Mouse (Mus musculus) MEL (cell line): Measurements from ENCODE around the gene Prss12. TPM values are rescaled to one million over a fixed set of nuclear protein-coding genes. Genes with fewer than 3 reads are reported as not detected.

Experiments used
- DNase-seq: peaks from one replicate; pipeline ENCODE4 v3.0.0; 2011; ENCODE audit warnings: low read depth, low spot score
- H3K27ac ChIP-seq: 2 replicates; pipeline ENCODE4 v1.5.1; 2012; ENCODE audit warnings: low read depth, mild to moderate bottlenecking, control low read depth, low read length, moderate library complexity; ENCODE audit not compliant: control insufficient read depth
- H3K27me3 ChIP-seq, 2 experiments: fragments of 150-350 bp in 1 of 2; sonication (generic) in 1 of 2; 2 replicates each; pipeline ENCODE4 v1.6.1; 2012; ENCODE audit warnings: low read length in 2 of 2, mild to moderate bottlenecking in 2 of 2, improper control_type of control experiment in 1 of 2, moderate library complexity in 1 of 2; ENCODE audit not compliant: insufficient read depth in 2 of 2, control insufficient read depth in 1 of 2
- H3K36me3 ChIP-seq, 2 experiments: 2 replicates each; pipeline ENCODE4 v1.6.1; 2012 to 2014; ENCODE audit warnings: low read length in 2 of 2, improper control_type of control experiment in 1 of 2, inconsistent platforms in 1 of 2, mild to moderate bottlenecking in 1 of 2; ENCODE audit not compliant: insufficient read depth in 2 of 2, control insufficient read depth in 1 of 2
- H3K4me1 ChIP-seq, 2 experiments: fragments of 150-350 bp in 1 of 2; sonication (generic) in 1 of 2; 2 replicates each; pipeline ENCODE4 v1.6.1; 2012; ENCODE audit warnings: low read length in 2 of 2, improper control_type of control experiment in 1 of 2, mild to moderate bottlenecking in 1 of 2; ENCODE audit not compliant: insufficient read depth in 2 of 2, control insufficient read depth in 1 of 2
- H3K4me3 ChIP-seq, 2 experiments: fragments of 150-350 bp in 1 of 2; sonication (generic) in 1 of 2; 2 replicates each; pipeline ENCODE4 v1.5.1; 2012; ENCODE audit warnings: low read depth in 2 of 2, low read length in 2 of 2, mild to moderate bottlenecking in 2 of 2, moderate library complexity in 2 of 2, control low read depth in 1 of 2, improper control_type of control experiment in 1 of 2; ENCODE audit not compliant: control insufficient read depth in 1 of 2, insufficient read depth in 1 of 2
- H3K79me2 ChIP-seq: 2 replicates; pipeline ENCODE4 v1.6.1; 2012; ENCODE audit warnings: mild to moderate bottlenecking, low read length, moderate library complexity; ENCODE audit not compliant: control insufficient read depth, poor library complexity, insufficient read depth
- H3K9ac ChIP-seq: 2 replicates; pipeline ENCODE4 v1.6.1; 2012; ENCODE audit warnings: low read depth, mild to moderate bottlenecking, control low read depth, low read length, moderate library complexity; ENCODE audit not compliant: control insufficient read depth, poor library complexity, severe bottlenecking
- H3K9me3 ChIP-seq: fragments of 150-350 bp; sonication (generic); replicated peaks from 2 replicates; pipeline ENCODE4 v1.6.1; 2012; ENCODE audit warnings: mild to moderate bottlenecking, low read length, improper control_type of control experiment, moderate library complexity; ENCODE audit not compliant: insufficient read depth
- BHLHE40 ChIP-seq: IDR thresholded peaks from 2 replicates; pipeline ENCODE4 v1.6.1; 2012; ENCODE audit warnings: low read depth, mild to moderate bottlenecking, inconsistent platforms, low read length, improper control_type of control experiment, borderline replicate concordance
- CHD1 ChIP-seq: IDR thresholded peaks from 2 replicates; pipeline ENCODE4 v1.6.1; 2012; ENCODE audit warnings: low read depth, mild to moderate bottlenecking, inconsistent platforms, low read length, improper control_type of control experiment
- CHD2 ChIP-seq: IDR thresholded peaks from 2 replicates; pipeline ENCODE4 v1.6.1; 2011; ENCODE audit warnings: low read length, improper control_type of control experiment
- CTCF ChIP-seq, 3 experiments: IDR thresholded peaks in 2 of 3; conservative IDR thresholded peaks in 1 of 3; 2 replicates each; pipeline ENCODE4 v1.5.1; 2011 to 2012; ENCODE audit warnings: low read length in 3 of 3, low read depth in 2 of 3, mild to moderate bottlenecking in 2 of 3, improper control_type of control experiment in 1 of 3, inconsistent platforms in 1 of 3, mixed read lengths in 1 of 3, moderate library complexity in 1 of 3; ENCODE audit not compliant: control insufficient read depth in 1 of 3, insufficient read depth in 1 of 3, poor library complexity in 1 of 3, severe bottlenecking in 1 of 3
- ELF1 ChIP-seq: IDR thresholded peaks from 2 replicates; pipeline ENCODE4 v1.6.1; 2014; ENCODE audit warnings: low read depth, mild to moderate bottlenecking, inconsistent platforms, low read length, improper control_type of control experiment, moderate library complexity
- EP300 ChIP-seq, 2 experiments: IDR thresholded peaks; 2 replicates each; pipeline ENCODE4 v1.6.1; 2011; ENCODE audit warnings: improper control_type of control experiment in 2 of 2, low read length in 2 of 2, low read depth in 1 of 2, mild to moderate bottlenecking in 1 of 2
- GABPA ChIP-seq: IDR thresholded peaks from 2 replicates; pipeline ENCODE4 v1.6.1; 2012; ENCODE audit warnings: low read depth, mild to moderate bottlenecking, inconsistent platforms, low read length, improper control_type of control experiment, moderate library complexity
- GATA1 ChIP-seq: IDR thresholded peaks from 2 replicates; pipeline ENCODE4 v1.6.1; 2011; ENCODE audit warnings: low read depth, low read length, improper control_type of control experiment
- KAT2A ChIP-seq: conservative IDR thresholded peaks from 2 replicates; pipeline ENCODE4 v1.6.1; 2012; ENCODE audit warnings: low read depth, low read length, improper control_type of control experiment, inconsistent platforms
- MAFK ChIP-seq: IDR thresholded peaks from 2 replicates; pipeline ENCODE4 v1.6.1; 2011; ENCODE audit warnings: low read depth, mild to moderate bottlenecking, low read length, improper control_type of control experiment, borderline replicate concordance
- MEF2A ChIP-seq: IDR thresholded peaks from 2 replicates; pipeline ENCODE4 v1.6.1; 2014; ENCODE audit warnings: low read depth, mild to moderate bottlenecking, inconsistent platforms, low read length, improper control_type of control experiment; ENCODE audit not compliant: poor library complexity, insufficient replicate concordance, severe bottlenecking; ENCODE audit errors: extremely low read depth
- MXI1 ChIP-seq: IDR thresholded peaks from 2 replicates; pipeline ENCODE4 v1.6.1; 2011; ENCODE audit warnings: mild to moderate bottlenecking, low read depth, low read length, improper control_type of control experiment
- MYB ChIP-seq: IDR thresholded peaks from 2 replicates; pipeline ENCODE4 v1.6.1; 2011; ENCODE audit warnings: mild to moderate bottlenecking, low read depth, low read length, improper control_type of control experiment
- NELFE ChIP-seq: IDR thresholded peaks from 2 replicates; pipeline ENCODE4 v1.6.1; 2011; ENCODE audit warnings: low read depth, low read length, improper control_type of control experiment
- NRF1 ChIP-seq: IDR thresholded peaks from 2 replicates; pipeline ENCODE4 v1.6.1; 2014; ENCODE audit warnings: low read depth, mild to moderate bottlenecking, inconsistent platforms, low read length, improper control_type of control experiment, moderate library complexity; ENCODE audit not compliant: poor library complexity, insufficient read depth, severe bottlenecking
- POLR2AphosphoS5 ChIP-seq: IDR thresholded peaks from 2 replicates; pipeline ENCODE4 v1.6.1; 2012; ENCODE audit warnings: low read depth, borderline replicate concordance, mild to moderate bottlenecking, inconsistent platforms, low read length, moderate library complexity, mixed read lengths
- RCOR1 ChIP-seq: IDR thresholded peaks from 2 replicates; pipeline ENCODE4 v1.6.1; 2012; ENCODE audit warnings: low read depth, mild to moderate bottlenecking, inconsistent platforms, low read length, improper control_type of control experiment
- SIN3A ChIP-seq: IDR thresholded peaks from 2 replicates; pipeline ENCODE4 v1.6.1; 2012; ENCODE audit warnings: low read length, improper control_type of control experiment, inconsistent platforms
- TCF12 ChIP-seq: IDR thresholded peaks from 2 replicates; pipeline ENCODE4 v1.6.1; 2014; ENCODE audit warnings: low read depth, mild to moderate bottlenecking, inconsistent platforms, low read length, improper control_type of control experiment, moderate library complexity
- USF1 ChIP-seq: IDR thresholded peaks from 2 replicates; pipeline ENCODE4 v1.6.1; 2014; ENCODE audit warnings: low read depth, mild to moderate bottlenecking, inconsistent platforms, low read length, improper control_type of control experiment, moderate library complexity
- USF2 ChIP-seq, 2 experiments: IDR thresholded peaks; 2 replicates each; pipeline ENCODE4 v1.6.1; 2011 to 2012; ENCODE audit warnings: improper control_type of control experiment in 2 of 2, low read length in 2 of 2, borderline replicate concordance in 1 of 2, inconsistent platforms in 1 of 2, low read depth in 1 of 2, mild to moderate bottlenecking in 1 of 2; ENCODE audit not compliant: insufficient read depth in 1 of 2
- ZC3H11A ChIP-seq: IDR thresholded peaks from 2 replicates; pipeline ENCODE4 v1.6.1; 2012; ENCODE audit warnings: low read depth, mild to moderate bottlenecking, inconsistent platforms, low read length, improper control_type of control experiment
- ZKSCAN1 ChIP-seq: IDR thresholded peaks from 2 replicates; pipeline ENCODE4 v1.6.1; 2012; ENCODE audit warnings: low read depth, mild to moderate bottlenecking, inconsistent platforms, low read length, improper control_type of control experiment, moderate library complexity
- ZMIZ1 ChIP-seq: IDR thresholded peaks from 2 replicates; pipeline ENCODE4 v1.6.1; 2012; ENCODE audit warnings: low read depth, mild to moderate bottlenecking, inconsistent platforms, low read length, improper control_type of control experiment, moderate library complexity
- polyA plus RNA-seq, 2 experiments: library from polyadenylated mRNA; stranded (reverse) in 1 of 2; unstranded in 1 of 2; fragments of >175 nt in 1 of 2; fragments of >200 nt in 1 of 2; gene quantifications; 2 replicates each; pipeline versions ENCODE4 v1.2.1 to v1.2.4; 2012; ENCODE audit warnings: low replicate concordance in 2 of 2, low read depth in 1 of 2; ENCODE audit not compliant: insufficient read length in 2 of 2, insufficient read depth in 1 of 2, missing spikeins in 1 of 2
- total RNA-seq: library from RNA; depleted of rRNA; stranded (reverse); fragments of 300-350 nt; gene quantifications from 2 replicates; pipeline ENCODE4 v1.2.3, GENCODE M21; 2012

Gene Prss12
- total and polyA plus RNA-seq, 3 experiments: 0.23 TPM; not detected in 2

DNA sequence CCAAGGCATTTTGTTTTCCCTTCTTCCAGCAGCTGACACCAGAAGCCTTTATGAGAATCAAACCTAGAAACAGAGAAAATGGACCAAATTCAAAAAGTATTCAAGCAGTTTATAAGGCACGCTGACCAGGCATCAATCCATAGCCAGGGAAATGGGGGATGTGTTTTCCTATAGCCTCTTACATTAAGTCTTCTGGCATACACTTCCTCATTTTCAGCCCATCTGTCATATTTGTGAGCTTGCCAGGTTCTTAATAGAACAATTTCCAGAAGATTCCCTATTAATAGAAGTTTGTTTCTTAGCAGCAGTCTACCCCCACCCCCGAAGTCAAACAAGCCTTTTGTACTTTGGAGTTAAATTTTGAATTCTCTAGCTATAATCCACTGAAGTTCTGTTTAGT, 84.4 kb downstream of the Prss12 start:
- Histone ChIP-seq H3K9ac (no peak overlapping the region), H3K36me3 (no peaks in the 10 kb centered on the region), H3K9me3 (no peaks in the 10 kb centered on the region), H3K4me1 (no peaks in the 10 kb centered on the region), H3K27ac (no peak overlapping the region), H3K79me2 (no peaks in the 10 kb centered on the region), H3K27me3 (peaks cover 0 to 1% of the 10 kb centered on the region in 2 experiments; a peak in 1 of 4 replicates), H3K4me3 (no peak overlapping the region)
- DNase-seq: peak; percentile 17
- no peak for TF ChIP-seq MYB
- no peak for TF ChIP-seq MEF2A
- no peak for TF ChIP-seq MXI1
- TF ChIP-seq NELFE: no peak
- TF ChIP-seq GABPA: no peak
- TF ChIP-seq CHD2: no peak
- no peak for TF ChIP-seq ZMIZ1
- TF ChIP-seq ZKSCAN1: no peak
- no peak for TF ChIP-seq EP300 (IDR thresholded peaks at IDR 0.05; ENCODE audit: low read depth in 1 of 2, low read length in 2 of 2)
- TF ChIP-seq CHD1: no peak
- no peak for TF ChIP-seq MAFK
- TF ChIP-seq POLR2AphosphoS5: no peak
- no peak for TF ChIP-seq NRF1
- TF ChIP-seq BHLHE40: no peak
- TF ChIP-seq SIN3A: no peak
- TF ChIP-seq USF1: no peak
- no peak for TF ChIP-seq ZC3H11A

- H3K4me1 ChIP-seq: no peaks in the 10 kb centered on the region
- no peak overlapping the region for H3K27ac ChIP-seq
- no peaks in the 10 kb centered on the region for H3K9me3 ChIP-seq
- H3K4me3 ChIP-seq: no peak overlapping the region
- TF ChIP-seq EP300 (IDR thresholded peaks at IDR 0.05; ENCODE audit: low read depth in 1 of 2, low read length in 2 of 2) (peak; percentile 19 to 51; a peak in 2 of 4 replicates), TCF12 (0 out of 2 replicates have a peak, but pooled peaks have one; percentile 9), CTCF (IDR thresholded peaks at IDR 0.05 in 2 of 3, conservative IDR thresholded peaks at IDR 0.05 in 1 of 3; ENCODE audit: control insufficient read depth in 1 of 3, insufficient read depth in 1 of 3, low read depth in 2 of 3, low read length in 3 of 3, poor library complexity in 1 of 3, severe bottlenecking in 1 of 3) (no peak), USF2 (IDR thresholded peaks at IDR 0.05; ENCODE audit: borderline replicate concordance in 1 of 2, insufficient read depth in 1 of 2, low read depth in 1 of 2, low read length in 2 of 2) (no peak), NRF1 (no peak), ELF1 (no peak), POLR2AphosphoS5 (no peak), KAT2A (no peak), GATA1 (no peak), RCOR1 (peak; percentile 87), MEF2A (no peak)
- no peak overlapping the region for H3K9ac ChIP-seq
- no peaks in the 10 kb centered on the region for H3K27me3 ChIP-seq
- H3K36me3 ChIP-seq: no peaks in the 10 kb centered on the region
- DNase-seq: no peak
- H3K79me2 ChIP-seq: no peaks in the 10 kb centered on the region
Measured at GRCm38 (mm10) chr3:123537279-123537678, 90.6 kb downstream of the Prss12 start.
